Mouse (Mus musculus): Measurements from ENCODE around the gene 4933415F23Rik. TPM values are rescaled to one million over a fixed set of nuclear protein-coding genes. Genes with fewer than 3 reads are reported as not detected.

Gene 4933415F23Rik
- total and polyA plus RNA-seq, 3 experiments: not detected

GRCm38 (mm10) chr1:23146198-23146873 lies 44.3 kb upstream of the 4933415F23Rik start:
- Histone ChIP-seq H3K79me2 (replicated peaks; ENCODE audit: control insufficient read depth, extremely low read depth, insufficient read depth, poor library complexity, severe bottlenecking) (no peaks in the 10 kb centered on the region), H3K9ac (ENCODE audit: insufficient read depth, low read depth) (no peak overlapping the region), H3K4me3 (replicated peaks in 1 of 3; ENCODE audit: low read depth in 2 of 3, low read length in 2 of 3, poor library complexity in 1 of 3) (no peak overlapping the region), H3K4me1 (ENCODE audit: control insufficient read depth in 1 of 2, insufficient read depth in 2 of 2) (no peaks in the 10 kb centered on the region), H3K9me3 (replicated peaks; ENCODE audit: low read length) (peaks cover 3% of the 10 kb centered on the region), H3K27ac (ENCODE audit: insufficient read depth, low read depth) (no peak overlapping the region), H3K27me3 (replicated peaks) (no peaks in the 10 kb centered on the region), H3K4me2 (ENCODE audit: insufficient read depth, low read depth, poor library complexity, severe bottlenecking) (no peak overlapping the region), H3K36me3 (replicated peaks in 1 of 2; ENCODE audit: control insufficient read depth in 1 of 2, insufficient read depth in 1 of 2, low read length in 1 of 2) (no peaks in the 10 kb centered on the region)
- in situ Hi-C loops (cut with MboI; ENCODE audit: low pct_ligation_motif_present, low pct_unique_long_range_greater_than_20kb, low sequenced_read_pairs) (no loop called here), dilution Hi-C loops (cut with MboI; ENCODE audit: extremely low pct_ligation_motif_present, extremely low pct_unique_long_range_greater_than_20kb, low sequenced_read_pairs) (no loop called here)
- DNase-seq (ENCODE audit: extremely low read depth): no peak
- no peak for TF ChIP-seq ELF1 (IDR thresholded peaks at IDR 0.05; ENCODE audit: low read depth, low read length)
- TF ChIP-seq E2F4 (IDR thresholded peaks at IDR 0.05; ENCODE audit: insufficient replicate concordance, low read depth, low read length): no peak
- no peak for TF ChIP-seq POLR2A (IDR thresholded peaks at IDR 0.05; ENCODE audit: low read depth, low read length)
- no peak for TF ChIP-seq JUND (conservative IDR thresholded peaks at IDR 0.05; ENCODE audit: low read depth, low read length)
- no peak for TF ChIP-seq ETS1 (conservative IDR thresholded peaks at IDR 0.05; ENCODE audit: low read depth, low read length)
- no peak for TF ChIP-seq JUN (IDR thresholded peaks at IDR 0.05; ENCODE audit: insufficient read depth, low read depth, low read length)
- no peak for TF ChIP-seq KAT2A (IDR thresholded peaks at IDR 0.05; ENCODE audit: insufficient replicate concordance, low read length)
- no peak for TF ChIP-seq CHD2 (IDR thresholded peaks at IDR 0.05; ENCODE audit: low read length)
- no peak for TF ChIP-seq GABPA (IDR thresholded peaks at IDR 0.05; ENCODE audit: insufficient replicate concordance, low read depth, low read length)
- no peak for TF ChIP-seq USF2 (conservative IDR thresholded peaks at IDR 0.05; ENCODE audit: low read depth, low read length)
- TF ChIP-seq ZMIZ1 (IDR thresholded peaks at IDR 0.05; ENCODE audit: low read depth, low read length): no peak
- no peak for TF ChIP-seq CTCF (conservative IDR thresholded peaks at IDR 0.05 in 1 of 2, IDR thresholded peaks at IDR 0.05 in 1 of 2; ENCODE audit: low read depth in 2 of 2, low read length in 2 of 2)
- TF ChIP-seq SMC3 (IDR thresholded peaks at IDR 0.05; ENCODE audit: low read depth, low read length): no peak
- TF ChIP-seq ZKSCAN1 (IDR thresholded peaks at IDR 0.05; ENCODE audit: borderline replicate concordance, low read depth, low read length): no peak
- no peak for TF ChIP-seq POLR2AphosphoS2 (IDR thresholded peaks at IDR 0.05; ENCODE audit: low read depth, low read length)
- no peak for TF ChIP-seq HCFC1 (IDR thresholded peaks at IDR 0.05; ENCODE audit: low read depth, low read length)
- no peak for TF ChIP-seq RCOR1 (conservative IDR thresholded peaks at IDR 0.05; ENCODE audit: low read depth, low read length)
- no peak for TF ChIP-seq NRF1 (IDR thresholded peaks at IDR 0.05; ENCODE audit: low read depth, low read length)
- TF ChIP-seq ZNF384 (IDR thresholded peaks at IDR 0.05; ENCODE audit: low read depth, low read length): no peak
- no peak for TF ChIP-seq SIN3A (IDR thresholded peaks at IDR 0.05; ENCODE audit: low read length)

All from CH12.LX (cell line).